Mouse (Mus musculus): ENCODE measurements around the gene Hacd4. TPM values are rescaled to one million over a fixed set of nuclear protein-coding genes. Genes with fewer than 3 reads are reported as not detected.

The Hacd4 gene
- total and polyA plus RNA-seq, 2 experiments from 2014 or later = 4.4 to 5.0 TPM

DNA sequence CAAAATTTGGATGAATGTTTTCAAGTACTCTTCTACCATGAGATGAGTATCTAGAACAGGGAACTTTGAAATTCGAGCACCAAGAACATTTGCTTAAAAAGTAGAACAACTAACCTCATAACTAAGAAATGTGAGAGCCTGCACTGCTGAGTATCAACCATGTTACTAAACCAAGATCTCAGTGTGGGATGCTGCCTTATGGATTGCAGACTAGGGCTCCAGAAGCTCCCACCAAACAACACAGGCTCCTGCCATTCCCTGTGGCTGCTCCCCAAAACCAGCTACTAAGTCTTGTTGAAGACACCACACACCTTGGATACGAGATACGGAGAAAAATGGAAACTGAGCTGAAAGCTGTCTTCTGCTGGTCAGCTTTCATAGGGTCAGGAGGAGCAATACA is 37.4 kb upstream of the Hacd4 start:
- H3K9ac ChIP-seq (replicated peaks; ENCODE audit: low read length) = no peak overlapping the region
- TF ChIP-seq CTCF (IDR thresholded peaks at IDR 0.05; ENCODE audit: low read depth) = no peak
- WGBS = 90% methylated on average over 3 of the region's 3 CpGs
- ATAC-seq (no peak), DNase-seq (ENCODE audit: low spot score) (no peak)
- H3K27me3 ChIP-seq (ENCODE audit: insufficient read depth, low read length) = no peaks in the 10 kb centered on the region
- no peak overlapping the region for H3K4me2 ChIP-seq (ENCODE audit: low read depth, low read length)
- no peaks in the 10 kb centered on the region for H3K4me1 ChIP-seq (ENCODE audit: insufficient read depth, low read length)
- no peaks in the 10 kb centered on the region for H3K9me3 ChIP-seq (ENCODE audit: low read length)
- no peaks in the 10 kb centered on the region for H3K36me3 ChIP-seq (ENCODE audit: insufficient read depth, low read length)
- H3K4me3 ChIP-seq (ENCODE audit: low read length) = no peak overlapping the region
- no peak overlapping the region for H3K27ac ChIP-seq

- H3K9me3 ChIP-seq (ENCODE audit: low read length) = no peaks in the 10 kb centered on the region
- H3K4me3 ChIP-seq (ENCODE audit: low read length) = no peak overlapping the region
- no peak overlapping the region for H3K27ac ChIP-seq
- no peak overlapping the region for H3K9ac ChIP-seq (replicated peaks; ENCODE audit: low read length)
- no peaks in the 10 kb centered on the region for H3K36me3 ChIP-seq (ENCODE audit: insufficient read depth, low read length)
- ATAC-seq = no peak
- no peaks in the 10 kb centered on the region for H3K4me1 ChIP-seq (ENCODE audit: insufficient read depth, low read length)
- TF ChIP-seq CTCF (IDR thresholded peaks at IDR 0.05; ENCODE audit: low read depth) = no peak
- 80% methylated on average over 2 of the region's 2 CpGs for WGBS
- no peaks in the 10 kb centered on the region for H3K27me3 ChIP-seq (ENCODE audit: insufficient read depth, low read length)
- no peak overlapping the region for H3K4me2 ChIP-seq (ENCODE audit: low read depth, low read length)
- no peak for DNase-seq (ENCODE audit: low spot score)
Measured at GRCm38 (mm10) chr4:88471528-88471927, 32.8 kb upstream of the Hacd4 start.

GRCm38 (mm10) chr4:88464574-88464973 is 25.8 kb upstream of the Hacd4 start:
- no peaks in the 10 kb centered on the region for H3K9me3 ChIP-seq (ENCODE audit: low read length)
- H3K4me2 ChIP-seq (ENCODE audit: low read depth, low read length) = no peak overlapping the region
- H3K9ac ChIP-seq (replicated peaks; ENCODE audit: low read length) = no peak overlapping the region
- H3K4me1 ChIP-seq (ENCODE audit: insufficient read depth, low read length) = no peaks in the 10 kb centered on the region
- H3K36me3 ChIP-seq (ENCODE audit: insufficient read depth, low read length) = no peaks in the 10 kb centered on the region
- no peak for ATAC-seq
- no peak for DNase-seq (ENCODE audit: low spot score)
- H3K27ac ChIP-seq = no peak overlapping the region
- H3K27me3 ChIP-seq (ENCODE audit: insufficient read depth, low read length) = no peaks in the 10 kb centered on the region
- no peak for TF ChIP-seq CTCF (IDR thresholded peaks at IDR 0.05; ENCODE audit: low read depth)
- WGBS = 87% methylated on average over 4 of the region's 4 CpGs
- no peak overlapping the region for H3K4me3 ChIP-seq (ENCODE audit: low read length)

DNA sequence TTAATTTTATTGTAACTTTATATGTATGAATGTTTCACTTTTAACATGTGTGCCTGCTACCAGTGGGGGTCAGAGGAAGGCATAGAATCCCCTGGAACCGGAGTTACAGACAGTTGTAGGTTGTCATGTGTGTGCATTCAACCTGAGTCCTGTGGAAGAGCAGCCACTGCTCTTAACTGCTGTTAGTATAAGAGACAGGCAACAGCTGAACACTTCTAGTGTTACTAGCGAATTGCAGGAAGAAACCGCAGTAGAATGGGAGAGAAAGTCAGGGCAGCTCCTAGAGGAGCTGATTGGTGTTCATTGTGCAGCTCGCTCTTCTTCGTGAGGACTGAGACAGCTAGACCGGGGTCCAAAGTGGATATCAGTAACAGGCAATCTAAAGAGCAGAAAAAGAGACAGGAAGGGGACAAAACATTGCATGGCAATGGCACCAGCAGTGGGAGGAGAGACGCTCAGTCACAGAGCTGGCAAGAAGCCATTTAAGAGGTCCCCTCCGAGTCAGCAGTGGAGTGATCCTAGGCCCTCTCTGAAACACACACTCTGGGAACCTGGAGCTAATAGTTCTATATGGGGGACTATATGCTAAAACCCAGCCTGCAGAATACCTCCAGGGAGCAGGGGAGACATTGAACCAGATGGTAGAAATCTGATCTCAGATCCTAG is 24.4 kb upstream of the Hacd4 start:
- Histone ChIP-seq H3K4me3 (ENCODE audit: low read length) (no peak overlapping the region), H3K27ac (no peak overlapping the region), H3K4me2 (ENCODE audit: low read depth, low read length) (no peak overlapping the region), H3K9ac (replicated peaks; ENCODE audit: low read length) (no peak overlapping the region), H3K36me3 (ENCODE audit: insufficient read depth, low read length) (no peaks in the 10 kb centered on the region), H3K4me1 (ENCODE audit: insufficient read depth, low read length) (no peaks in the 10 kb centered on the region), H3K9me3 (ENCODE audit: low read length) (no peaks in the 10 kb centered on the region), H3K27me3 (ENCODE audit: insufficient read depth, low read length) (no peaks in the 10 kb centered on the region)
- WGBS = 64% methylated on average over 8 of the region's 8 CpGs
- ATAC-seq (no peak), DNase-seq (ENCODE audit: low spot score) (no peak)
- TF ChIP-seq CTCF (IDR thresholded peaks at IDR 0.05; ENCODE audit: low read depth) = no peak

DNA sequence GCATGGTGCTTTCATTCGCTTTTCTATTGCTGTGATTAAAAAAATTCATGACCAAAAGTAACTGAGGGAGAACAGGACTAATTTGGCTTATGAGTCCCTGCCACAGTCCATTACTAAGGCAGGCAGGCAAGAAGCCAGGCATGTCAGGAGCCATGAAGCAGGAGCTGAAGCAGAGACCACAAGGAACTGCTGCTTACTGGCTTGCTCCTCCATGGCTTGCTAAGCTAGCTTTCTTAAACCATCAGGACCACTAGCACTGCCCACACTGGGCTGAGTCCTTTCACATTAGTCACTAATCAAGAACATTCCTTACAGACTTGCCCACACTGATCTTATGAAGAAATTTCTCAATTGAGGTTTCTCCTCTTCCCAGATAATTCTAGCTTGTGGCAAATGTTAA is 23.8 kb upstream of the Hacd4 start:
- Histone ChIP-seq H3K9ac (replicated peaks; ENCODE audit: low read length) (no peak overlapping the region), H3K27me3 (ENCODE audit: insufficient read depth, low read length) (no peaks in the 10 kb centered on the region), H3K4me2 (ENCODE audit: low read depth, low read length) (no peak overlapping the region), H3K36me3 (ENCODE audit: insufficient read depth, low read length) (no peaks in the 10 kb centered on the region), H3K4me3 (ENCODE audit: low read length) (no peak overlapping the region), H3K4me1 (ENCODE audit: insufficient read depth, low read length) (no peaks in the 10 kb centered on the region), H3K9me3 (ENCODE audit: low read length) (no peaks in the 10 kb centered on the region), H3K27ac (no peak overlapping the region)
- DNase-seq (ENCODE audit: low spot score) (no peak), ATAC-seq (no peak)
- WGBS = 95% methylated on average over 1 of the region's 1 CpGs
- no peak for TF ChIP-seq CTCF (IDR thresholded peaks at IDR 0.05; ENCODE audit: low read depth)

DNA sequence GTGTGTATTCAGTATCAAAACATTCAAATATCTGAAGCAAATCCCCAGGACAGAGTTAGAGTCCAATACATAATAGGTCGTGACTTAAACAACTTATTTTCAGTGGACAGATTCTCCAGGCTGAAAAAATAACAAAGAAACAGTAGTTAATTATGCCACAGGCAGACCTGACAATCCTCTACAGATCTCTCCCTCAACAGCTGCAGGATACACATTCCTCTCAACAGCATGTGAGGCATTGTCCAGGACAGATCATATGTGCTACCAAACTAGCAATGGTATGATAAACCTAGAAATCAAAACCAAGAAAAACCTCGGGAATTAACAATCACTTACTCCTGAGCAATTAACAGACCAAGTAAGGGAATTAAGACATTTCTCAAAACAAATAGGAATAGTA is 22.6 kb upstream of the Hacd4 start:
- no peak overlapping the region for H3K9ac ChIP-seq (replicated peaks; ENCODE audit: low read length)
- no peaks in the 10 kb centered on the region for H3K9me3 ChIP-seq (ENCODE audit: low read length)
- H3K4me1 ChIP-seq (ENCODE audit: insufficient read depth, low read length) = no peaks in the 10 kb centered on the region
- WGBS = 83% methylated on average over 2 of the region's 2 CpGs
- no peak for TF ChIP-seq CTCF (IDR thresholded peaks at IDR 0.05; ENCODE audit: low read depth)
- no peak overlapping the region for H3K4me2 ChIP-seq (ENCODE audit: low read depth, low read length)
- H3K27ac ChIP-seq = no peak overlapping the region
- no peak overlapping the region for H3K4me3 ChIP-seq (ENCODE audit: low read length)
- H3K27me3 ChIP-seq (ENCODE audit: insufficient read depth, low read length) = no peaks in the 10 kb centered on the region
- H3K36me3 ChIP-seq (ENCODE audit: insufficient read depth, low read length) = no peaks in the 10 kb centered on the region
- ATAC-seq = no peak
- DNase-seq (ENCODE audit: low spot score) = no peak

DNA sequence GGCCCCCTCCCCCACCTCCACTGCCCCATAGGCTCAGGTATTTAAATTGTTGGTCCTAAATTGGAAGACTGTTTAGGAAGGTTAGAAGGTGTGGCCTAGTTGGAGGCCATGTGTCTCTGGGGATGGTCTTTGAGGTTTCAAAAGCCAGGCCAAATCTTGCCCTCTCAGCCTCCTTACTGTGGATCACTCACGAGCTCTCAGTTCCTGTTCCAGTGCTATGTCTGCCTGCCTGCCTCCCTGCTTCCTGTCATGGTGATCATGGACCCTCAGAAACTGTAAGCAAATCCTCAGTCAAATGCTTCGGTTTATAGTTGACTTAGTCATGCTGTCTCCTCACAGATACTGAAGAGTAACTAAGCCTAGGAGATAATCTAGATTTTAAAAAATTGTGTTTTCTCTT is 19.9 kb upstream of the Hacd4 start:
- no peaks in the 10 kb centered on the region for H3K36me3 ChIP-seq (ENCODE audit: insufficient read depth, low read length)
- 87% methylated on average over 2 of the region's 2 CpGs for WGBS
- TF ChIP-seq CTCF (IDR thresholded peaks at IDR 0.05; ENCODE audit: low read depth) = no peak

More for the DNA sequence above, 19.9 kb upstream of the Hacd4 start:
- no peak overlapping the region for H3K4me3 ChIP-seq (ENCODE audit: low read length)
- no peaks in the 10 kb centered on the region for H3K4me1 ChIP-seq (ENCODE audit: insufficient read depth, low read length)
- H3K27ac ChIP-seq = no peak overlapping the region
- DNase-seq (ENCODE audit: low spot score) (no peak), ATAC-seq (no peak)
- H3K9me3 ChIP-seq (ENCODE audit: low read length) = no peaks in the 10 kb centered on the region
- H3K4me2 ChIP-seq (ENCODE audit: low read depth, low read length) = no peak overlapping the region
- H3K9ac ChIP-seq (replicated peaks; ENCODE audit: low read length) = no peak overlapping the region
- H3K27me3 ChIP-seq (ENCODE audit: insufficient read depth, low read length) = no peaks in the 10 kb centered on the region
